Mouse (Mus musculus) MEL (cell line): ENCODE measurements at regions not wholly inside any gene's neighbourhood (a gene's known extent, or its start where the extent isn't known, plus 50 kb on each side); places are given as distances from the start of the nearest gene placed in this dataset.

Source experiments
- DNase-seq: peaks from one replicate; pipeline ENCODE4 v3.0.0; 2011; ENCODE audit warnings: low read depth, low spot score
- H3K27ac ChIP-seq: 2 replicates; pipeline ENCODE4 v1.5.1; 2012; ENCODE audit warnings: low read depth, mild to moderate bottlenecking, control low read depth, low read length, moderate library complexity; ENCODE audit not compliant: control insufficient read depth
- H3K27me3 ChIP-seq, 2 experiments: fragments of 150-350 bp in 1 of 2; sonication (generic) in 1 of 2; 2 replicates each; pipeline ENCODE4 v1.6.1; 2012; ENCODE audit warnings: low read length in 2 of 2, mild to moderate bottlenecking in 2 of 2, improper control_type of control experiment in 1 of 2, moderate library complexity in 1 of 2; ENCODE audit not compliant: insufficient read depth in 2 of 2, control insufficient read depth in 1 of 2
- H3K36me3 ChIP-seq, 2 experiments: 2 replicates each; pipeline ENCODE4 v1.6.1; 2012 to 2014; ENCODE audit warnings: low read length in 2 of 2, improper control_type of control experiment in 1 of 2, inconsistent platforms in 1 of 2, mild to moderate bottlenecking in 1 of 2; ENCODE audit not compliant: insufficient read depth in 2 of 2, control insufficient read depth in 1 of 2
- H3K4me1 ChIP-seq, 2 experiments: fragments of 150-350 bp in 1 of 2; sonication (generic) in 1 of 2; 2 replicates each; pipeline ENCODE4 v1.6.1; 2012; ENCODE audit warnings: low read length in 2 of 2, improper control_type of control experiment in 1 of 2, mild to moderate bottlenecking in 1 of 2; ENCODE audit not compliant: insufficient read depth in 2 of 2, control insufficient read depth in 1 of 2
- H3K4me3 ChIP-seq, 2 experiments: fragments of 150-350 bp in 1 of 2; sonication (generic) in 1 of 2; 2 replicates each; pipeline ENCODE4 v1.5.1; 2012; ENCODE audit warnings: low read depth in 2 of 2, low read length in 2 of 2, mild to moderate bottlenecking in 2 of 2, moderate library complexity in 2 of 2, control low read depth in 1 of 2, improper control_type of control experiment in 1 of 2; ENCODE audit not compliant: control insufficient read depth in 1 of 2, insufficient read depth in 1 of 2
- H3K79me2 ChIP-seq: 2 replicates; pipeline ENCODE4 v1.6.1; 2012; ENCODE audit warnings: mild to moderate bottlenecking, low read length, moderate library complexity; ENCODE audit not compliant: control insufficient read depth, poor library complexity, insufficient read depth
- H3K9ac ChIP-seq: 2 replicates; pipeline ENCODE4 v1.6.1; 2012; ENCODE audit warnings: low read depth, mild to moderate bottlenecking, control low read depth, low read length, moderate library complexity; ENCODE audit not compliant: control insufficient read depth, poor library complexity, severe bottlenecking
- H3K9me3 ChIP-seq: fragments of 150-350 bp; sonication (generic); replicated peaks from 2 replicates; pipeline ENCODE4 v1.6.1; 2012; ENCODE audit warnings: mild to moderate bottlenecking, low read length, improper control_type of control experiment, moderate library complexity; ENCODE audit not compliant: insufficient read depth
- BHLHE40 ChIP-seq: IDR thresholded peaks from 2 replicates; pipeline ENCODE4 v1.6.1; 2012; ENCODE audit warnings: low read depth, mild to moderate bottlenecking, inconsistent platforms, low read length, improper control_type of control experiment, borderline replicate concordance
- CHD1 ChIP-seq: IDR thresholded peaks from 2 replicates; pipeline ENCODE4 v1.6.1; 2012; ENCODE audit warnings: low read depth, mild to moderate bottlenecking, inconsistent platforms, low read length, improper control_type of control experiment
- CHD2 ChIP-seq: IDR thresholded peaks from 2 replicates; pipeline ENCODE4 v1.6.1; 2011; ENCODE audit warnings: low read length, improper control_type of control experiment
- CTCF ChIP-seq, 3 experiments: IDR thresholded peaks in 2 of 3; conservative IDR thresholded peaks in 1 of 3; 2 replicates each; pipeline ENCODE4 v1.5.1; 2011 to 2012; ENCODE audit warnings: low read length in 3 of 3, low read depth in 2 of 3, mild to moderate bottlenecking in 2 of 3, improper control_type of control experiment in 1 of 3, inconsistent platforms in 1 of 3, mixed read lengths in 1 of 3, moderate library complexity in 1 of 3; ENCODE audit not compliant: control insufficient read depth in 1 of 3, insufficient read depth in 1 of 3, poor library complexity in 1 of 3, severe bottlenecking in 1 of 3
- ETS1 ChIP-seq: IDR thresholded peaks from 2 replicates; pipeline ENCODE4 v1.6.1; 2012; ENCODE audit warnings: low read depth, mild to moderate bottlenecking, inconsistent platforms, low read length, improper control_type of control experiment, moderate library complexity
- GATA1 ChIP-seq: IDR thresholded peaks from 2 replicates; pipeline ENCODE4 v1.6.1; 2011; ENCODE audit warnings: low read depth, low read length, improper control_type of control experiment
- HCFC1 ChIP-seq: IDR thresholded peaks from 2 replicates; pipeline ENCODE4 v1.6.1; 2012; ENCODE audit warnings: low read depth, mild to moderate bottlenecking, inconsistent platforms, low read length, improper control_type of control experiment, moderate library complexity
- JUND ChIP-seq: IDR thresholded peaks from 2 replicates; pipeline ENCODE4 v1.6.1; 2011; ENCODE audit warnings: low read depth, mild to moderate bottlenecking, improper control_type of control experiment, low read length
- MAFK ChIP-seq: IDR thresholded peaks from 2 replicates; pipeline ENCODE4 v1.6.1; 2011; ENCODE audit warnings: low read depth, mild to moderate bottlenecking, low read length, improper control_type of control experiment, borderline replicate concordance
- MEF2A ChIP-seq: IDR thresholded peaks from 2 replicates; pipeline ENCODE4 v1.6.1; 2014; ENCODE audit warnings: low read depth, mild to moderate bottlenecking, inconsistent platforms, low read length, improper control_type of control experiment; ENCODE audit not compliant: poor library complexity, insufficient replicate concordance, severe bottlenecking; ENCODE audit errors: extremely low read depth
- MYB ChIP-seq: IDR thresholded peaks from 2 replicates; pipeline ENCODE4 v1.6.1; 2011; ENCODE audit warnings: mild to moderate bottlenecking, low read depth, low read length, improper control_type of control experiment
- MYC ChIP-seq: IDR thresholded peaks from 2 replicates; pipeline ENCODE4 v1.6.1; 2011; ENCODE audit warnings: low read depth, mild to moderate bottlenecking, low read length, improper control_type of control experiment, moderate library complexity
- NELFE ChIP-seq: IDR thresholded peaks from 2 replicates; pipeline ENCODE4 v1.6.1; 2011; ENCODE audit warnings: low read depth, low read length, improper control_type of control experiment
- POLR2A ChIP-seq, 2 experiments: IDR thresholded peaks; 2 replicates each; pipeline ENCODE4 v1.6.1; 2011 to 2012; ENCODE audit warnings: low read length in 2 of 2, mild to moderate bottlenecking in 2 of 2, control low read depth in 1 of 2, improper control_type of control experiment in 1 of 2, low read depth in 1 of 2, moderate library complexity in 1 of 2; ENCODE audit not compliant: control insufficient read depth in 1 of 2, insufficient read depth in 1 of 2, poor library complexity in 1 of 2
- POLR2AphosphoS2 ChIP-seq: IDR thresholded peaks from 2 replicates; pipeline ENCODE4 v1.6.1; 2011; ENCODE audit warnings: low read length, improper control_type of control experiment
- POLR2AphosphoS5 ChIP-seq: IDR thresholded peaks from 2 replicates; pipeline ENCODE4 v1.6.1; 2012; ENCODE audit warnings: low read depth, borderline replicate concordance, mild to moderate bottlenecking, inconsistent platforms, low read length, moderate library complexity, mixed read lengths
- RAD21 ChIP-seq: IDR thresholded peaks from 2 replicates; pipeline ENCODE4 v1.6.1; 2011; ENCODE audit warnings: mild to moderate bottlenecking, low read depth, low read length, improper control_type of control experiment
- RCOR1 ChIP-seq: IDR thresholded peaks from 2 replicates; pipeline ENCODE4 v1.6.1; 2012; ENCODE audit warnings: low read depth, mild to moderate bottlenecking, inconsistent platforms, low read length, improper control_type of control experiment
- TAL1 ChIP-seq: IDR thresholded peaks from 2 replicates; pipeline ENCODE4 v1.6.1; 2012; ENCODE audit warnings: mild to moderate bottlenecking, inconsistent platforms, low read length, moderate library complexity, mixed read lengths
- TBP ChIP-seq: IDR thresholded peaks from 2 replicates; pipeline ENCODE4 v1.8.0; 2011; ENCODE audit warnings: low read depth, low read length, improper control_type of control experiment
- TCF12 ChIP-seq: IDR thresholded peaks from 2 replicates; pipeline ENCODE4 v1.6.1; 2014; ENCODE audit warnings: low read depth, mild to moderate bottlenecking, inconsistent platforms, low read length, improper control_type of control experiment, moderate library complexity
- UBTF ChIP-seq: IDR thresholded peaks from 2 replicates; pipeline ENCODE4 v1.6.1; 2012; ENCODE audit warnings: low read depth, mild to moderate bottlenecking, inconsistent platforms, low read length, improper control_type of control experiment, moderate library complexity, borderline replicate concordance; ENCODE audit not compliant: insufficient read depth
- USF2 ChIP-seq, 2 experiments: IDR thresholded peaks; 2 replicates each; pipeline ENCODE4 v1.6.1; 2011 to 2012; ENCODE audit warnings: improper control_type of control experiment in 2 of 2, low read length in 2 of 2, borderline replicate concordance in 1 of 2, inconsistent platforms in 1 of 2, low read depth in 1 of 2, mild to moderate bottlenecking in 1 of 2; ENCODE audit not compliant: insufficient read depth in 1 of 2
- ZC3H11A ChIP-seq: IDR thresholded peaks from 2 replicates; pipeline ENCODE4 v1.6.1; 2012; ENCODE audit warnings: low read depth, mild to moderate bottlenecking, inconsistent platforms, low read length, improper control_type of control experiment
- ZKSCAN1 ChIP-seq: IDR thresholded peaks from 2 replicates; pipeline ENCODE4 v1.6.1; 2012; ENCODE audit warnings: low read depth, mild to moderate bottlenecking, inconsistent platforms, low read length, improper control_type of control experiment, moderate library complexity
- ZMIZ1 ChIP-seq: IDR thresholded peaks from 2 replicates; pipeline ENCODE4 v1.6.1; 2012; ENCODE audit warnings: low read depth, mild to moderate bottlenecking, inconsistent platforms, low read length, improper control_type of control experiment, moderate library complexity
- ZNF384 ChIP-seq: IDR thresholded peaks from 2 replicates; pipeline ENCODE4 v1.6.1; 2012; ENCODE audit warnings: low read depth, mild to moderate bottlenecking, inconsistent platforms, low read length, improper control_type of control experiment

DNA sequence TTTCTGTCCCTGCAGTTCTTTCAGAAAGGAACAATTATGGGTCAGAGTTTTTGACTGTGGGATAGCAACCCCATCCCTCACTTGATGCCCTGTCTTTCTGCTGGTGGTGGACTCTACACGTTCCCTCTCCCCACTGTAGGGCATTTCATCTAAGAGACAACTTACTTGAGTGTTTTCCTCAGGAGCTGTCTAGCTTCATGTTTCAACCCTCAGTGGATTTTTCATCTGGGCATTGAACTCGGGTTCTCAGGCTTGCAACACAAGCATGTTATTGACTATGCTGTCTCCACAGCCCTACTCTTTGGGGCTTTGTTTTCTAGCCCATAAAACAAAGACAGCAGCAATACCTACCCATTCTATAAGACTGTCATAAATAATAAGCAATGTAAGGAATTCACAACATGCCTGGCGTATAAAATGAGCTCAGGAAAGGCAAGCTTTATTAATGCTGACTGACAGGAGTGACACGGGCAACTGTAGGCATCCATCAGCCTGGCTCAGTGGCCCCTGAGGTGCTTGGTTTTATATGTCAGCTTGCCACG lies 68.0 kb upstream of the Cpm start:
- TF ChIP-seq TBP (no peak), ZC3H11A (no peak), ZKSCAN1 (no peak), NELFE (no peak), ZMIZ1 (no peak), ETS1 (no peak), MAFK (no peak), MYC (no peak), TCF12 (no peak), RAD21 (no peak), MYB (no peak), CHD1 (no peak), HCFC1 (no peak)
- no peaks in the 10 kb centered on the region for H3K79me2 ChIP-seq

DNA sequence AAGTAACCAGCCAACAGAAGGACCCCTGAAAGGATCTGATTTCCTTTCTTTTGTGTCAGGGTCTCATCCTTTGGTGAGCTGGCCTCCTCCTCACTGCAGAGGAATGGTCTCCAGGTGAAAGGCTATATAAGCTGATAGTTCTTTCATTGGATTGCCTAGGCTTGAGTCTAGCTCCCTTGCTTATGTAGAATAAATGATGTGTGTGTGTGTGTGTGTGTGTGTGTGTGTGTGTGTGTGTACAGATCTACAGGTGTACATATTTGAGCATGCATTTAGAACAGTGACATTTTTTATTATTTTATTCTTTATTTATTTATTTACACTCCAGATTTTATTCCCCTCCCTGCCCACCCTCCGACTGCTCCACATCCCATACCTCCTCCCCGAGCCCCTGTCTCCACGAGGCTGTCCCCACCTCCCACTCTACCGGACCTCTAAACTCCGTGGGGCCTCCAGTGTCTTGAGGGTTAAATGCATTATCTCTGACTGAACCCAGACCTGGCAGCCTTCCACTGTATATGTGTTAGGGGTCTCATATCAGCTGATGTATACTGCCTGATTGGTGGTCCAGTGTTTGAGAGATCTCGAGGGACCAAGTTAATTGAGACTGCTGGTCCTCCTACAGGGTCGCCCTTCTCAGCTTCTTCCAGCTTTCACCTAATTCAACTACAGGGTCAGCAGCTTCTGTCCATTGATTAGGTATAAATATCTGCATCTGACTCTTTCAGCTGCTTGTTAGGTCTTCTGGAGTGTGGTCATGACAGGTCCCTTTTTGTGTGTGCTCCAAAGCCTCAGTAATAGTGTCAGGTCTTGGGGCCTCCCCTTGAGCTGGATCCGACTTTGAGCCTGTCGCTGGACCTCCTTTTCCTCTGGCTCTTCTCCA lies 68.7 kb upstream of the Cpm start:
- no peaks in the 10 kb centered on the region for H3K9me3 ChIP-seq
- DNase-seq = no peak
- no peak overlapping the region for H3K27ac ChIP-seq
- H3K36me3 ChIP-seq = no peaks in the 10 kb centered on the region
- no peak overlapping the region for H3K9ac ChIP-seq
- no peaks in the 10 kb centered on the region for H3K79me2 ChIP-seq
- TF ChIP-seq HCFC1 (no peak), JUND (no peak), USF2 (IDR thresholded peaks at IDR 0.05; ENCODE audit: borderline replicate concordance in 1 of 2, insufficient read depth in 1 of 2, low read depth in 1 of 2, low read length in 2 of 2) (no peak), POLR2A (IDR thresholded peaks at IDR 0.05; ENCODE audit: control insufficient read depth in 1 of 2, insufficient read depth in 1 of 2, low read depth in 1 of 2, low read length in 2 of 2, poor library complexity in 1 of 2) (no peak), POLR2AphosphoS2 (no peak), ZNF384 (no peak), ZKSCAN1 (no peak), TAL1 (no peak), MEF2A (no peak), MAFK (no peak), RCOR1 (no peak), ZMIZ1 (no peak), GATA1 (no peak), POLR2AphosphoS5 (no peak), UBTF (no peak), MYC (no peak), BHLHE40 (no peak), CHD2 (no peak), CTCF (IDR thresholded peaks at IDR 0.05 in 2 of 3, conservative IDR thresholded peaks at IDR 0.05 in 1 of 3; ENCODE audit: control insufficient read depth in 1 of 3, insufficient read depth in 1 of 3, low read depth in 2 of 3, low read length in 3 of 3, poor library complexity in 1 of 3, severe bottlenecking in 1 of 3) (no peak)
- H3K4me1 ChIP-seq = no peaks in the 10 kb centered on the region
- no peak overlapping the region for H3K4me3 ChIP-seq
- no peaks in the 10 kb centered on the region; a peak in 1 of 4 replicates for H3K27me3 ChIP-seq

More for the DNA sequence above, 68.0 kb upstream of the Cpm start:
- Histone ChIP-seq H3K4me3 (no peak overlapping the region), H3K27me3 (no peaks in the 10 kb centered on the region), H3K4me1 (no peaks in the 10 kb centered on the region), H3K9ac (no peak overlapping the region), H3K27ac (no peak overlapping the region), H3K9me3 (no peaks in the 10 kb centered on the region), H3K36me3 (no peaks in the 10 kb centered on the region)
- DNase-seq = no peak
